Mouse (Mus musculus): ENCODE measurements around the gene Socs1.
A peak's percentile ranks its signal among the peaks of the same experiment; 100 is the strongest.

DNA sequence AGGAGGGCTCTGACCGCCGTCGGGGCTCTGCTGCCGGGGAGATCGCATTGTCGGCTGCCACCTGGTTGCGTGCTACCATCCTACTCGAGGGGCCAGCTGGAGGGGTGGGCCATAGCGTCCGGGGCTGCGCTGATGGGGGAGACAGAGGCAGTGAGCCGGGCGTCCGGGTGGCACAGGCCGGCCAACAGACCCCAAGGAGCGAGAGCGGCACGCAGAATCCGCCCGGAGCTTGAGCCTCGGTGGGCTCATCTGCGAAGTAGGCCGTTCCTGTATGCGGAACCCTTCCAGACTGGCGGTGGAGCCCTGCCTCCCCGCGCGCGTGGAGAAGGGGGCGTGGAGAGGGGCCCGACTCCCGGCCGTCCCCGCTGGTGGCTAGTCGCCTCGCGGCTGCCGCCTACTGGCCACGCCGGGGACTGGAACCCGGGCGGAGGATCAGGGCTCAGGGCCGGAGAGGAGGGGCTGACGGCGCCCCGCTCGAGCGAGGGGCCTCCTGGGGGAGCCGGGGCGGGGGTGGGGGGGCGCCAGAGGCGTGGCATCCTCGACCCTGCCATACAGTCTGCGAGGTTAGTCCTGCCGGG is 454 bp downstream of the Socs1 start:
- TF ChIP-seq CTCF (IDR thresholded peaks at IDR 0.05; ENCODE audit: low read depth): peak; percentile 89
- no peak for TF ChIP-seq EP300 (IDR thresholded peaks at IDR 0.05; ENCODE audit: low read depth)

Data from liver, postnatal 0 days (tissue).